Mouse (Mus musculus): Measurements from ENCODE around the gene Spats1. TPM values are rescaled to one million over a fixed set of nuclear protein-coding genes. Genes with fewer than 3 reads are reported as not detected.

Gene Spats1
- polyA plus RNA-seq, 1 experiment from 2014 or later = 0.55 TPM

Other genes with a start within 250 kb of the Spats1 start
- 66.7 and 68.9 TPM in 2 replicates for gene Cdc5l, start 41.7 kb downstream of the Spats1 start, polyA plus RNA-seq (2016; fragmentation: Nextera tagmentation; extraction: Ambion mirVana)
- 33.7 and 36.0 TPM in 2 replicates for gene Aars2, start 31.4 kb upstream of the Spats1 start, polyA plus RNA-seq (2016; fragmentation: Nextera tagmentation; extraction: Ambion mirVana)
- 1.1 TPM in 2 replicates for gene Tcte1, start 48.0 kb upstream of the Spats1 start, polyA plus RNA-seq (2016; fragmentation: Nextera tagmentation; extraction: Ambion mirVana)
- gene Tmem151b, start 74.3 kb upstream of the Spats1 start, polyA plus RNA-seq (2016; fragmentation: Nextera tagmentation; extraction: Ambion mirVana) = 5.8 and 8.3 TPM in 2 replicates
- 6.6 and 7.1 TPM in 2 replicates for gene Nfkbie, start 80.3 kb upstream of the Spats1 start, polyA plus RNA-seq (2016; fragmentation: Nextera tagmentation; extraction: Ambion mirVana)
- 95.8 and 101 TPM in 2 replicates for gene Slc35b2, start 88.5 kb upstream of the Spats1 start, polyA plus RNA-seq (2016; fragmentation: Nextera tagmentation; extraction: Ambion mirVana)
- 2,187 and 2,215 TPM in 2 replicates for gene Hsp90ab1, start 97.9 kb upstream of the Spats1 start, polyA plus RNA-seq (2016; fragmentation: Nextera tagmentation; extraction: Ambion mirVana)
- 53.4 and 58.1 TPM in 2 replicates for gene Slc29a1, start 124.2 kb upstream of the Spats1 start, polyA plus RNA-seq (2016; fragmentation: Nextera tagmentation; extraction: Ambion mirVana)
- gene Mymx, start 126.7 kb upstream of the Spats1 start, polyA plus RNA-seq (2016; fragmentation: Nextera tagmentation; extraction: Ambion mirVana) = 0.39 TPM in 2 replicates
- 0.81 and 0.84 TPM in 2 replicates for gene Capn11, start 183.9 kb upstream of the Spats1 start, polyA plus RNA-seq (2016; fragmentation: Nextera tagmentation; extraction: Ambion mirVana)
- gene Mrpl14, start 210.9 kb upstream of the Spats1 start, polyA plus RNA-seq (2016; fragmentation: Nextera tagmentation; extraction: Ambion mirVana) = 156 and 170 TPM in 2 replicates
- gene Tmem63b, start 211.5 kb upstream of the Spats1 start, polyA plus RNA-seq (2016; fragmentation: Nextera tagmentation; extraction: Ambion mirVana) = 41.6 and 51.6 TPM in 2 replicates

All from embryonic facial prominence, embryonic 10.5 days (tissue).